Mouse (Mus musculus): ENCODE data around the gene Ramac.

DNA sequence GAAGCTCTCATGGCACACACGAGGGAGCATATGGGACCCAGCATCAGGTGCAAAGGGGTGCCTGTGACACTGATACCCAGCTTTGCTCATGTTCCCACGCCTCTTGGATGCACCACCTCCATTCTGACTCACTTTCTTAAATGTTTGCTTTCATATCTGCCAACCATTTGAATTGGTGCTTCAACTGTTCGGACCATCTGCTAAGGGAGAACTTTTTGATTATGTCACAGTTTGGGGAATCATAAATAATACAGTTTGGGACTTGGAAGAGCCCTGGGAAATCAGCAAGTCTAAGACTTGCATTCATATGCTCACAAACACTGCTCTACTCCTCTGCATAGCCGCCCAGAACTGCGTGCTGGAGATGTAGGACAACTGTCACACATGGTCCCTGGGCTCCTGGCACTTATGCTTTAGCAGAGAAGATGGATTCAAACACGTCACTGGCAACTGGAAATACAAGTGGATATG is 31.5 kb upstream of the Ramac start:
- no peak for TF ChIP-seq KAT2A (IDR thresholded peaks at IDR 0.05; ENCODE audit: insufficient replicate concordance, low read length)
- no peak for TF ChIP-seq MXI1 (IDR thresholded peaks at IDR 0.05; ENCODE audit: low read depth, low read length)
- no peak for TF ChIP-seq CHD2 (IDR thresholded peaks at IDR 0.05; ENCODE audit: low read length)
- TF ChIP-seq JUND (conservative IDR thresholded peaks at IDR 0.05; ENCODE audit: low read depth, low read length) = no peak
- TF ChIP-seq USF2 (conservative IDR thresholded peaks at IDR 0.05; ENCODE audit: low read depth, low read length) = no peak
- TF ChIP-seq POLR2A (IDR thresholded peaks at IDR 0.05; ENCODE audit: low read depth, low read length) = no peak
- no peak for TF ChIP-seq CTCF (conservative IDR thresholded peaks at IDR 0.05 in 1 of 2, IDR thresholded peaks at IDR 0.05 in 1 of 2; ENCODE audit: low read depth in 2 of 2, low read length in 2 of 2)
- TF ChIP-seq POLR2AphosphoS2 (IDR thresholded peaks at IDR 0.05; ENCODE audit: low read depth, low read length) = no peak
- no peak for TF ChIP-seq GABPA (IDR thresholded peaks at IDR 0.05; ENCODE audit: insufficient replicate concordance, low read depth, low read length)
- no peak for TF ChIP-seq CHD1 (IDR thresholded peaks at IDR 0.05; ENCODE audit: low read depth, low read length)
- no peak for TF ChIP-seq MAFK (IDR thresholded peaks at IDR 0.05; ENCODE audit: insufficient replicate concordance, low read length)
- no peak for TF ChIP-seq E2F4 (IDR thresholded peaks at IDR 0.05; ENCODE audit: insufficient replicate concordance, low read depth, low read length)
- no peak for TF ChIP-seq NRF1 (IDR thresholded peaks at IDR 0.05; ENCODE audit: low read depth, low read length)
- TF ChIP-seq ZMIZ1 (IDR thresholded peaks at IDR 0.05; ENCODE audit: low read depth, low read length) = no peak
